Mouse (Mus musculus) liver, postnatal 0 days (tissue): ENCODE results near the gene Slc16a3.

ENCODE experiments used
- CTCF ChIP-seq: sonication (generic); IDR thresholded peaks from 2 replicates; pipeline ENCODE4 v1.5.1; 2016; ENCODE audit warnings: antibody characterized with exemption, low read depth
- EP300 ChIP-seq: IDR thresholded peaks from 2 replicates; pipeline ENCODE4 v1.6.1; 2016; ENCODE audit warnings: antibody characterized with exemption, low read depth, mild to moderate bottlenecking

GRCm38 (mm10) chr11:120951731-120952730 is 3.8 kb downstream of the Slc16a3 start:
- no peak for TF ChIP-seq CTCF
- no peak for TF ChIP-seq EP300
